Mouse (Mus musculus) CH12.LX (cell line): ENCODE results near the gene Rnf41.
A peak's percentile ranks its signal among the peaks of the same experiment; 100 is the strongest.

Experiments used
- CTCF ChIP-seq, 2 experiments: IDR thresholded peaks in 1 of 2; conservative IDR thresholded peaks in 1 of 2; 2 replicates each; pipeline ENCODE4 v1.5.1; 2011 to 2012; ENCODE audit warnings: low read depth in 2 of 2, low read length in 2 of 2, improper control_type of control experiment in 1 of 2, inconsistent platforms in 1 of 2, mild to moderate bottlenecking in 1 of 2, moderate library complexity in 1 of 2
- E2F4 ChIP-seq: IDR thresholded peaks from 2 replicates; pipeline ENCODE4 v1.6.1; 2011; ENCODE audit warnings: low read depth, low read length, improper control_type of control experiment; ENCODE audit not compliant: insufficient replicate concordance
- GABPA ChIP-seq: IDR thresholded peaks from 2 replicates; pipeline ENCODE4 v1.6.1; 2012; ENCODE audit warnings: low read depth, low read length, improper control_type of control experiment, inconsistent platforms; ENCODE audit not compliant: insufficient replicate concordance
- IRF4 ChIP-seq: IDR thresholded peaks from 2 replicates; pipeline ENCODE4 v1.6.1; 2014; ENCODE audit warnings: low read depth, mild to moderate bottlenecking, inconsistent platforms, low read length, improper control_type of control experiment
- KAT2A ChIP-seq: IDR thresholded peaks from 2 replicates; pipeline ENCODE4 v1.6.1; 2012; ENCODE audit warnings: low read length, improper control_type of control experiment, inconsistent platforms; ENCODE audit not compliant: insufficient replicate concordance
- PAX5 ChIP-seq: IDR thresholded peaks from 2 replicates; pipeline ENCODE4 v1.6.1; 2012; ENCODE audit warnings: low read length, inconsistent platforms, mixed read lengths
- SIN3A ChIP-seq: IDR thresholded peaks from 2 replicates; pipeline ENCODE4 v1.6.1; 2012; ENCODE audit warnings: low read length, improper control_type of control experiment, inconsistent platforms

DNA sequence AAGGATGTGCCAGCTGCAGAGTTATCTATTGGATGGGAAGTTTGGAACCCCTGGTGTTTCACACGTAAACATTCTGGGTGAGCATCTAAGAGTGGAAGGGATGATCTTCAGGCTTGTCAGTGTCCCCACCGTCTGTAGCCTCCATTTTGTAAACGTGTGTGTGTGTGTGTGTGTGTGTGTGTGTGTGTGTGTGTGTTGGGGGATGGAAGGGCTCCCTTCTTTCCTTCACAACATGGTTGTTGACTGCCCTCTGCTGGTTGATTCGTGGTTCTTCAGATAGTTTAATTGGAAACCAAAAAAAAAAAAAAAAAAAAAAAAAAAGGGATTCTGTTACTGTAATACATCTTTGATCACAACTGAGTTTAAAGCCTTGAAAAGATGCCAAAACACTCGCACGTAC, 43.8 kb downstream of the Rnf41 start:
- TF ChIP-seq PAX5 (no peak), CTCF (conservative IDR thresholded peaks at IDR 0.05 in 1 of 2, IDR thresholded peaks at IDR 0.05 in 1 of 2; ENCODE audit: low read depth in 2 of 2, low read length in 2 of 2) (peak; percentile 11 to 84; a peak in 2 of 4 replicates), KAT2A (no peak), GABPA (no peak), SIN3A (0 out of 2 replicates have a peak, but pooled peaks have one; percentile 54), E2F4 (no peak), IRF4 (peak; percentile 40; the same call in 1 of the 2 replicates)
